Mouse (Mus musculus): ENCODE measurements around the gene Nfatc2. TPM values are rescaled to one million over a fixed set of nuclear protein-coding genes. Genes with fewer than 3 reads are reported as not detected.

Nfatc2 gene
- polyA plus RNA-seq, 1 experiment, result 13.3 TPM

GRCm38 (mm10) chr2:168451714-168452708, 149.4 kb downstream of the Nfatc2 start:
- Histone ChIP-seq H3K27ac (ENCODE audit: control insufficient read depth, insufficient read depth, low read length) (no peak overlapping the region), H3K4me3 (ENCODE audit: control insufficient read depth, insufficient read depth, low read length) (no peak overlapping the region), H3K4me1 (replicated peaks; ENCODE audit: control insufficient read depth, insufficient read depth, low read length) (no peaks in the 10 kb centered on the region), H3K36me3 (ENCODE audit: control insufficient read depth, insufficient read depth, low read length) (no peaks in the 10 kb centered on the region), H3K27me3 (ENCODE audit: control insufficient read depth, insufficient read depth, low read length) (no peaks in the 10 kb centered on the region)
- WGBS, result 70% methylated on average over 30 of the region's 30 CpGs
- TF ChIP-seq CTCF (IDR thresholded peaks at IDR 0.05; ENCODE audit: borderline replicate concordance, control insufficient read depth, extremely low read depth, insufficient read depth, low read length, poor library complexity), result no peak
- no peak for DNase-seq

- DNase-seq, result peak; percentile 43
- Histone ChIP-seq H3K4me1 (replicated peaks; ENCODE audit: control insufficient read depth, insufficient read depth, low read length) (no peaks in the 10 kb centered on the region), H3K4me3 (ENCODE audit: control insufficient read depth, insufficient read depth, low read length) (no peak overlapping the region), H3K27ac (ENCODE audit: control insufficient read depth, insufficient read depth, low read length) (no peak overlapping the region), H3K27me3 (ENCODE audit: control insufficient read depth, insufficient read depth, low read length) (no peaks in the 10 kb centered on the region), H3K36me3 (ENCODE audit: control insufficient read depth, insufficient read depth, low read length) (no peaks in the 10 kb centered on the region)
- WGBS, result 13% methylated on average over 3 of the region's 3 CpGs
- TF ChIP-seq CTCF (IDR thresholded peaks at IDR 0.05; ENCODE audit: borderline replicate concordance, control insufficient read depth, extremely low read depth, insufficient read depth, low read length, poor library complexity) (peak; percentile 61; the same call in 1 of the 2 replicates), POLR2A (IDR thresholded peaks at IDR 0.05; ENCODE audit: control insufficient read depth, extremely low read depth, insufficient read depth, low read length, poor library complexity) (no peak)
Measured at GRCm38 (mm10) chr2:168450977-168451376, 150.5 kb downstream of the Nfatc2 start.

- WGBS, result 83% methylated on average over 5 of the region's 5 CpGs
- no peak overlapping the region for H3K4me3 ChIP-seq (ENCODE audit: control insufficient read depth, insufficient read depth, low read length)
- no peak for DNase-seq
- peaks cover 2% of the 10 kb centered on the region; the same call in 1 of the 2 replicates for H3K4me1 ChIP-seq (replicated peaks; ENCODE audit: control insufficient read depth, insufficient read depth, low read length)
- no peak overlapping the region for H3K27ac ChIP-seq (ENCODE audit: control insufficient read depth, insufficient read depth, low read length)
- no peaks in the 10 kb centered on the region for H3K27me3 ChIP-seq (ENCODE audit: control insufficient read depth, insufficient read depth, low read length)
- TF ChIP-seq CTCF (IDR thresholded peaks at IDR 0.05; ENCODE audit: borderline replicate concordance, control insufficient read depth, extremely low read depth, insufficient read depth, low read length, poor library complexity) (no peak), POLR2A (IDR thresholded peaks at IDR 0.05; ENCODE audit: control insufficient read depth, extremely low read depth, insufficient read depth, low read length, poor library complexity) (no peak)
- no peaks in the 10 kb centered on the region for H3K36me3 ChIP-seq (ENCODE audit: control insufficient read depth, insufficient read depth, low read length)
Measured at GRCm38 (mm10) chr2:168448054-168448453, 153.4 kb downstream of the Nfatc2 start.

DNA sequence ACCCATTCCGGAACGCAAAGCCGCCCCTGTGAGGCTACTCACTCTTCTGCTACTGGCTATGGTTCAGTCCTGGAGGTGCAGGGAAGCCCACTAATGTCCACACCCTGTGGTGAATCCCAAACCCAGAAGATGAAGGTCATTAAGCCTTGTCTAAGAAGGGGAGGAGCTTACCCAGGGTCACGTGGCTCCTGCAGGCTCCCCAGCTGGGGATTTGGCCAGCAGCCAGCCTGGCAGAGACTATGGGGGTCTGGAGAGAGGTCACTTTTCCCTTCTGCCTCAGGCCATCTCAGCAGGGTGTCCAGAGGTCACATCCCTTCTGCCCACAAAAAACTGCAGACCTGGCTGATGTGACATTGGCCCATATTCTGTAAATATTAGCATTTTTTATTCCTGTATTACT, 153.9 kb downstream of the Nfatc2 start:
- Histone ChIP-seq H3K36me3 (ENCODE audit: control insufficient read depth, insufficient read depth, low read length) (no peaks in the 10 kb centered on the region), H3K27ac (ENCODE audit: control insufficient read depth, insufficient read depth, low read length) (no peak overlapping the region), H3K4me3 (ENCODE audit: control insufficient read depth, insufficient read depth, low read length) (no peak overlapping the region), H3K4me1 (replicated peaks; ENCODE audit: control insufficient read depth, insufficient read depth, low read length) (peaks cover 3% of the 10 kb centered on the region; the same call in 1 of the 2 replicates), H3K27me3 (ENCODE audit: control insufficient read depth, insufficient read depth, low read length) (no peaks in the 10 kb centered on the region)
- no peak for TF ChIP-seq CTCF (IDR thresholded peaks at IDR 0.05; ENCODE audit: borderline replicate concordance, control insufficient read depth, extremely low read depth, insufficient read depth, low read length, poor library complexity)
- TF ChIP-seq POLR2A (IDR thresholded peaks at IDR 0.05; ENCODE audit: control insufficient read depth, extremely low read depth, insufficient read depth, low read length, poor library complexity), result no peak
- 50% methylated on average over 4 of the region's 4 CpGs for WGBS
- DNase-seq, result no peak

DNA sequence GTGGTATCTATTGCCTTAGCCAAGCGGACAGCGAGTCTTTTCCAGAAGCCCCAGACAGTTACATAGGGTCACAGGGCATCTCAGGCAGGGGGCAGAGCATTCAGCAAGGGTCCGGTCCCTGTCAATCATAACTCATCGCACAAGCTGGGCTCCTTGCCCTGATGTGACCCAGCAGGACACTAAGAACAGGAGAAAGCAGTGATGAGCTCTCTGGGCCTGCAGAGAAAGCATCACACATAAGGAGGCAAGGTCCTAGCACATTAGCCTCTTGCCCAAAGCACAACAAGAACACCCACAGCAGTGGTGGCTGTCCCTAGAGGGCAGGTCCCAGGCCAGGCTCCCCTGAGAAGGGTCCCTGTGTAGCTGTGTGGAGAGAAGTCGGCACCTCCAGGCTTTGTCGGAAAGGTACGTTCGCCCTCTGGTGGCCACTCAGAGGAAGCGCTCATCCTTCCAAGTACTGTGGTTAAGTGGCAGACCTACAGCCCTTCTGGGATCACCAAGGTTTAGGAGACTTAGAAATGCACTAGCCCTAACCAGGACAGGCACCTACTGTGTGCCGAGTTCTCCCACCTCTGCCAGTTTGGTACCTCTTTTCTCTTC, 156.1 kb downstream of the Nfatc2 start:
- no peaks in the 10 kb centered on the region for H3K36me3 ChIP-seq (ENCODE audit: control insufficient read depth, insufficient read depth, low read length)
- TF ChIP-seq CTCF (IDR thresholded peaks at IDR 0.05; ENCODE audit: borderline replicate concordance, control insufficient read depth, extremely low read depth, insufficient read depth, low read length, poor library complexity), result peak; percentile 84; the same call in 1 of the 2 replicates
- TF ChIP-seq POLR2A (IDR thresholded peaks at IDR 0.05; ENCODE audit: control insufficient read depth, extremely low read depth, insufficient read depth, low read length, poor library complexity), result no peak
- no peak overlapping the region for H3K4me3 ChIP-seq (ENCODE audit: control insufficient read depth, insufficient read depth, low read length)
- H3K4me1 ChIP-seq (replicated peaks; ENCODE audit: control insufficient read depth, insufficient read depth, low read length), result peaks cover 3% of the 10 kb centered on the region; the same call in 1 of the 2 replicates
- H3K27ac ChIP-seq (ENCODE audit: control insufficient read depth, insufficient read depth, low read length), result no peak overlapping the region
- peak; percentile 60 for DNase-seq
- no peaks in the 10 kb centered on the region for H3K27me3 ChIP-seq (ENCODE audit: control insufficient read depth, insufficient read depth, low read length)
- 38% methylated on average over 10 of the region's 10 CpGs for WGBS

DNA sequence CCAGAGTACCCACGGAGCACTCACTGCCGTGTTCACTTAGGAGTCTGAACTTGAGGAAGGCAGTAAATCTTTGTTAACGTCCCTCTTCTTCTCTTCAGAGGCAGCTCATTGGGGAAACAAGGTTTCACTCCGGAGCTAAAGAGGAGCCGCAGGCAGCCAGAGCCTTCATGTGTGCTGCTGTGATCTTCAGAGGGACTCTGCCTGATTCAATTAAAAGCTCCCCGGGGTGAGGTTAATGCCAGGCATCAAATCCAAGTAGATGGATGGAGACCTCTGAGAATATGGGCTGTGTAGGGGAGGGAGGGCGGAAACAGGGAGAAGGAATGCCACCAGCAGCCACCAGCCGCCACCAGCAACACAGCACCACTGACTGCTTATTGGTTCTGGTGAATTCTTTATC, 157.3 kb downstream of the Nfatc2 start:
- no peak overlapping the region for H3K4me3 ChIP-seq (ENCODE audit: control insufficient read depth, insufficient read depth, low read length)
- 59% methylated on average over 8 of the region's 8 CpGs for WGBS
- H3K36me3 ChIP-seq (ENCODE audit: control insufficient read depth, insufficient read depth, low read length), result no peaks in the 10 kb centered on the region
- TF ChIP-seq POLR2A (IDR thresholded peaks at IDR 0.05; ENCODE audit: control insufficient read depth, extremely low read depth, insufficient read depth, low read length, poor library complexity), result no peak
- TF ChIP-seq CTCF (IDR thresholded peaks at IDR 0.05; ENCODE audit: borderline replicate concordance, control insufficient read depth, extremely low read depth, insufficient read depth, low read length, poor library complexity), result no peak
- peaks cover 8% of the 10 kb centered on the region; the same call in 1 of the 2 replicates for H3K4me1 ChIP-seq (replicated peaks; ENCODE audit: control insufficient read depth, insufficient read depth, low read length)
- H3K27ac ChIP-seq (ENCODE audit: control insufficient read depth, insufficient read depth, low read length), result no peak overlapping the region
- H3K27me3 ChIP-seq (ENCODE audit: control insufficient read depth, insufficient read depth, low read length), result no peaks in the 10 kb centered on the region
- no peak for DNase-seq
